Mouse (Mus musculus) ES-Bruce4 (cell line): ENCODE measurements around the gene Ddx25.

Experiments used
- CTCF ChIP-seq: IDR thresholded peaks from one replicate; pipeline ENCODE4 v1.8.1; 2011; ENCODE audit warnings: low read depth, low read length
- EP300 ChIP-seq: IDR thresholded peaks from 2 replicates; pipeline ENCODE4 v1.6.1; 2011; ENCODE audit warnings: low read depth, low read length; ENCODE audit not compliant: insufficient read depth
- POLR2A ChIP-seq: IDR thresholded peaks from one replicate; pipeline ENCODE4 v1.8.1; 2011; ENCODE audit warnings: low read length; ENCODE audit not compliant: insufficient read depth

GRCm38 (mm10) chr9:35548455-35548854, 9.9 kb downstream of the Ddx25 start:
- TF ChIP-seq CTCF = no peak
- no peak for TF ChIP-seq POLR2A
- no peak for TF ChIP-seq EP300
